Mouse (Mus musculus): ENCODE results near the gene Txndc16.

- TF ChIP-seq GATA1 (IDR thresholded peaks at IDR 0.05; ENCODE audit: borderline replicate concordance, low read length) (no peak), FLI1 (IDR thresholded peaks at IDR 0.05; ENCODE audit: low read length) (no peak)
Measured at GRCm38 (mm10) chr14:45239042-45239441, 18.9 kb upstream of the Txndc16 start.
